Mouse (Mus musculus): ENCODE results near the gene Slc39a7. TPM values are rescaled to one million over a fixed set of nuclear protein-coding genes. Genes with fewer than 3 reads are reported as not detected.

Slc39a7 gene
- polyA plus RNA-seq, 1 experiment from 2014 or later: 97.8 TPM

GRCm38 (mm10) chr17:34039562-34040450 lies 8.3 kb upstream of the Slc39a7 start:
- H3K27me3 ChIP-seq: peaks cover 49% of the 10 kb centered on the region
- ATAC-seq (replicated peaks; ENCODE audit: insufficient number of reproducible peaks, insufficient read depth, low FRiP score, low read depth): no peak
- no peak overlapping the region for H3K9ac ChIP-seq

GRCm38 (mm10) chr17:34038878-34039561 lies 7.5 kb upstream of the Slc39a7 start, which contains the start of gene Col11a2:
Gene Col11a2, plus strand, starts transcription at chr17:34039437.
- H3K36me3 ChIP-seq: peaks cover 38% of the 10 kb centered on the region
- H3K9ac ChIP-seq: peak within 1 kb of the TSS; percentile 31; the same call in 1 of the 2 replicates
- peak within 1 kb of the TSS; percentile 56 for H3K4me2 ChIP-seq
- H3K4me3 ChIP-seq: peak within 1 kb of the TSS; percentile 25
- WGBS: 7% methylated on average over 28 of the region's 28 CpGs
- peaks cover 37% of the 10 kb centered on the region for H3K4me1 ChIP-seq (replicated peaks)
- 0 out of 2 replicates have a peak, but pooled peaks have one; percentile 9 for ATAC-seq (replicated peaks; ENCODE audit: insufficient number of reproducible peaks, insufficient read depth, low FRiP score, low read depth)
- no peaks in the 10 kb centered on the region for H3K9me3 ChIP-seq (replicated peaks)
- H3K27ac ChIP-seq: no peak within 1 kb of the TSS
- H3K27me3 ChIP-seq: peaks cover 49% of the 10 kb centered on the region

More at GRCm38 (mm10) chr17:34039562-34040450, 8.3 kb upstream of the Slc39a7 start:
- Histone ChIP-seq H3K36me3 (peaks cover 31% of the 10 kb centered on the region), H3K4me2 (peak overlapping the region; percentile 56), H3K4me3 (peak overlapping the region; percentile 25; the same call in 1 of the 2 replicates), H3K9me3 (replicated peaks) (no peaks in the 10 kb centered on the region), H3K27ac (no peak overlapping the region), H3K4me1 (replicated peaks) (peaks cover 33% of the 10 kb centered on the region)
- 23% methylated on average over 17 of the region's 17 CpGs for WGBS

- Histone ChIP-seq H3K9ac (0 out of 2 replicates have a peak overlapping the region, but pooled peaks have one; percentile 17), H3K9me3 (replicated peaks) (no peaks in the 10 kb centered on the region), H3K27me3 (peaks cover 47% of the 10 kb centered on the region), H3K4me2 (peak overlapping the region; percentile 56), H3K27ac (no peak overlapping the region), H3K4me3 (peak overlapping the region; percentile 25), H3K36me3 (peaks cover 43% of the 10 kb centered on the region), H3K4me1 (replicated peaks) (peaks cover 43% of the 10 kb centered on the region)
- WGBS: 21% methylated on average over 21 of the region's 21 CpGs
- no peak for ATAC-seq (replicated peaks; ENCODE audit: insufficient number of reproducible peaks, insufficient read depth, low FRiP score, low read depth)
Observed at GRCm38 (mm10) chr17:34038440-34038839, 7.0 kb upstream of the Slc39a7 start.

GRCm38 (mm10) chr17:34037241-34037640 lies 5.8 kb upstream of the Slc39a7 start:
- no peak for ATAC-seq (replicated peaks; ENCODE audit: insufficient number of reproducible peaks, insufficient read depth, low FRiP score, low read depth)
- no peak overlapping the region for H3K9ac ChIP-seq
- no peak overlapping the region for H3K4me2 ChIP-seq
- 88% methylated on average over 7 of the region's 7 CpGs for WGBS
- peaks cover 43% of the 10 kb centered on the region for H3K36me3 ChIP-seq
- H3K4me3 ChIP-seq: no peak overlapping the region
- H3K9me3 ChIP-seq (replicated peaks): no peaks in the 10 kb centered on the region
- peaks cover 42% of the 10 kb centered on the region for H3K27me3 ChIP-seq
- no peak overlapping the region for H3K27ac ChIP-seq
- H3K4me1 ChIP-seq (replicated peaks): peaks cover 54% of the 10 kb centered on the region

- no peak overlapping the region for H3K4me2 ChIP-seq
- H3K4me1 ChIP-seq (replicated peaks): peaks cover 54% of the 10 kb centered on the region
- ATAC-seq (replicated peaks; ENCODE audit: insufficient number of reproducible peaks, insufficient read depth, low FRiP score, low read depth): no peak
- H3K36me3 ChIP-seq: peaks cover 43% of the 10 kb centered on the region
- no peak overlapping the region for H3K9ac ChIP-seq
- no peaks in the 10 kb centered on the region for H3K9me3 ChIP-seq (replicated peaks)
- no peak overlapping the region for H3K4me3 ChIP-seq
- peaks cover 36% of the 10 kb centered on the region for H3K27me3 ChIP-seq
- WGBS: 77% methylated on average over 10 of the region's 10 CpGs
- H3K27ac ChIP-seq: no peak overlapping the region
Observed at GRCm38 (mm10) chr17:34036647-34037046, 5.2 kb upstream of the Slc39a7 start.

GRCm38 (mm10) chr17:34035517-34035916 lies 4.0 kb upstream of the Slc39a7 start:
- Histone ChIP-seq H3K9ac (no peak overlapping the region), H3K27me3 (peaks cover 24% of the 10 kb centered on the region), H3K4me3 (no peak overlapping the region), H3K4me2 (no peak overlapping the region), H3K9me3 (replicated peaks) (no peaks in the 10 kb centered on the region), H3K36me3 (peaks cover 43% of the 10 kb centered on the region), H3K4me1 (replicated peaks) (peaks cover 49% of the 10 kb centered on the region), H3K27ac (no peak overlapping the region)
- 89% methylated on average over 9 of the region's 9 CpGs for WGBS
- ATAC-seq (replicated peaks; ENCODE audit: insufficient number of reproducible peaks, insufficient read depth, low FRiP score, low read depth): no peak

GRCm38 (mm10) chr17:34034064-34034463 lies 2.6 kb upstream of the Slc39a7 start:
- Histone ChIP-seq H3K27me3 (peaks cover 15% of the 10 kb centered on the region), H3K4me3 (no peak overlapping the region), H3K4me2 (no peak overlapping the region), H3K27ac (0 out of 2 replicates have a peak overlapping the region, but pooled peaks have one; percentile 7), H3K36me3 (peaks cover 54% of the 10 kb centered on the region), H3K9ac (no peak overlapping the region), H3K9me3 (replicated peaks) (no peaks in the 10 kb centered on the region), H3K4me1 (replicated peaks) (peaks cover 51% of the 10 kb centered on the region)
- no peak for ATAC-seq (replicated peaks; ENCODE audit: insufficient number of reproducible peaks, insufficient read depth, low FRiP score, low read depth)
- 61% methylated on average over 10 of the region's 10 CpGs for WGBS

GRCm38 (mm10) chr17:34033441-34033840 lies 2.0 kb upstream of the Slc39a7 start:
- peaks cover 51% of the 10 kb centered on the region for H3K4me1 ChIP-seq (replicated peaks)
- peaks cover 60% of the 10 kb centered on the region for H3K36me3 ChIP-seq
- H3K27me3 ChIP-seq: peaks cover 9% of the 10 kb centered on the region
- no peak for ATAC-seq (replicated peaks; ENCODE audit: insufficient number of reproducible peaks, insufficient read depth, low FRiP score, low read depth)
- 91% methylated on average over 9 of the region's 9 CpGs for WGBS
- H3K27ac ChIP-seq: peak overlapping the region; percentile 7; the same call in 1 of the 2 replicates
- H3K9me3 ChIP-seq (replicated peaks): no peaks in the 10 kb centered on the region
- H3K4me2 ChIP-seq: peak overlapping the region; percentile 89
- no peak overlapping the region for H3K9ac ChIP-seq
- H3K4me3 ChIP-seq: peak overlapping the region; percentile 91

- H3K4me1 ChIP-seq (replicated peaks): peaks cover 51% of the 10 kb centered on the region
- ATAC-seq (replicated peaks; ENCODE audit: insufficient number of reproducible peaks, insufficient read depth, low FRiP score, low read depth): no peak
- H3K27me3 ChIP-seq: peaks cover 3% of the 10 kb centered on the region
- H3K36me3 ChIP-seq: peaks cover 62% of the 10 kb centered on the region
- H3K4me3 ChIP-seq: peak overlapping the region; percentile 91
- 52% methylated on average over 9 of the region's 9 CpGs for WGBS
- H3K27ac ChIP-seq: peak overlapping the region; percentile 99
- H3K9ac ChIP-seq: peak overlapping the region; percentile 96
- H3K9me3 ChIP-seq (replicated peaks): no peaks in the 10 kb centered on the region
- H3K4me2 ChIP-seq: peak overlapping the region; percentile 89
Observed at GRCm38 (mm10) chr17:34032806-34033205, 1.3 kb upstream of the Slc39a7 start.

GRCm38 (mm10) chr17:34032174-34032632 lies 721 bp upstream of the Slc39a7 start:
- Histone ChIP-seq H3K4me1 (replicated peaks) (peaks cover 54% of the 10 kb centered on the region), H3K36me3 (peaks cover 55% of the 10 kb centered on the region), H3K27ac (peak overlapping the region; percentile 99), H3K9ac (peak overlapping the region; percentile 96), H3K4me3 (peak overlapping the region; percentile 91), H3K27me3 (no peaks in the 10 kb centered on the region), H3K9me3 (replicated peaks) (no peaks in the 10 kb centered on the region), H3K4me2 (peak overlapping the region; percentile 89)
- 2% methylated on average over 37 of the region's 48 CpGs for WGBS
- peak; percentile 21; the same call in 1 of the 2 replicates for ATAC-seq (replicated peaks; ENCODE audit: insufficient number of reproducible peaks, insufficient read depth, low FRiP score, low read depth)

- H3K4me1 ChIP-seq (replicated peaks): peaks cover 66% of the 10 kb centered on the region
- H3K4me3 ChIP-seq: peak overlapping the region; percentile 91
- H3K9ac ChIP-seq: peak overlapping the region; percentile 96
- H3K36me3 ChIP-seq: peaks cover 42% of the 10 kb centered on the region
- WGBS: 3% methylated on average over 20 of the region's 20 CpGs
- peak overlapping the region; percentile 99 for H3K27ac ChIP-seq
- ATAC-seq (replicated peaks; ENCODE audit: insufficient number of reproducible peaks, insufficient read depth, low FRiP score, low read depth): 0 out of 2 replicates have a peak, but pooled peaks have one; percentile 0
- peak overlapping the region; percentile 89 for H3K4me2 ChIP-seq
- H3K9me3 ChIP-seq (replicated peaks): no peaks in the 10 kb centered on the region
- no peaks in the 10 kb centered on the region for H3K27me3 ChIP-seq
Observed at GRCm38 (mm10) chr17:34030861-34031326, 588 bp downstream of the Slc39a7 start.
